Mouse (Mus musculus): ENCODE measurements around the gene Olfr339.
"Not testable (repeated sequence)": the region's sequence is repeated elsewhere in the genome, so short reads cannot be mapped to it uniquely, and the experiment has no call there.

Olfr339 gene

DNA sequence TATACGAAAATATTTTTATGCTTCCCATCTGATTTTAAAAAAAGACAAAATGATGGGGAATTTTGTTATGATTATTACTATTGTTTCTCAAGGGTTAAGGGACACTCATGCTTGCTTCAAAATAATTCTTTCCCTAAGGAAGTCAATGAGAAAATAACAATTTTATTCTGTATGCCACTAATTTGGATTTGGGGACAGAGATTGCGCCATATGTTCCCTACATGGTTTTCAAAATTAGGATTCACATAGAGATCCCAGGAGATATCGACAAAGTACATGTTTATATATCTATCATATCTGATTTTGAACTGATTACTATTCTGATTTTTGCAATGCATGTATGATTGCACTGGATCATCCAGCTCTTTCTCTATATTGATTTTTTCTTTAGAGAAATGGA lies at the start of gene Olfr339:
TSS of gene Olfr339 (plus strand) at position 301 of the 400 bp plus-strand sequence.
- no peak for DNase-seq (ENCODE audit: low read depth)

DNA sequence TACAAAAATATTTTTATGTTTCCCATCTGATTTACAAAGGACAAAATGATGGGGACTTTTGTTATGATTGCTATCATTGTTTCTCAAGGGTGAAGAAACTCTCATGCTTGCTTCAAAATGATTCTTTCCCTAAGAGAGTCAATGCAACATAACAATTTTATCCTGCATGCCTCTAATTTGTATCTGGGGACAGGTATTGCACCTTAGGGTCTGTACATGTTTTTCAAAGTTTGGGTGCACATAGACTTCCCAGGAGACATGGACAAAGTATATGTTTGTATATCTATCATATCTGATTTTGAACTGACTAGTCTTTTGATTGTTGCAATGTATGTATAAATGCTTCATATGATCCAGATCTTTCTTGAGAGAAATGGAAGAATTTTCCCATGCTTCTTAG lies 45.5 kb upstream of the Olfr339 start, which contains the start of gene Olfr338:
TSS of gene Olfr338 (plus strand) at position 301 of the 400 bp plus-strand sequence.
- no peak for DNase-seq (ENCODE audit: low read depth)

DNA sequence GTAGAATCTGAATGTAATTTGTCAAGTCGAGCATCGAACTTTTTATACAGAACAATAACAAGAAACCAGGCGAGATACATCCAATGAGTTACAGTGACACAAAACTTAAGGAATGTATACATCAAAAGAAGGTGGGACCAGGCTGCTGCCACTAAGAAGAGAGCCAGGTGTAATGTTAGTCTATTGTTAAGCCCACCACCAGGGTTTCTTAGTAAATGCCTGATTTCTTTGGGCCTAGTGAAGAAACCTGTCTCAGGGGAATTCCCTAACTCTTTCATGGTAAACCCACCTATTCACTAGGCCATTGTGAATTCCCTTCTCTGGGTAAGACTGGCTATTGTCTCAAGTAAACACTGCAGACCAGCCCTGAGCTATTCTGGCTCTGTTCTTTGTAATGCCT lies 3.6 kb upstream of the Olfr339 start:
- not testable (repeated sequence) for DNase-seq (ENCODE audit: low read depth)

DNA sequence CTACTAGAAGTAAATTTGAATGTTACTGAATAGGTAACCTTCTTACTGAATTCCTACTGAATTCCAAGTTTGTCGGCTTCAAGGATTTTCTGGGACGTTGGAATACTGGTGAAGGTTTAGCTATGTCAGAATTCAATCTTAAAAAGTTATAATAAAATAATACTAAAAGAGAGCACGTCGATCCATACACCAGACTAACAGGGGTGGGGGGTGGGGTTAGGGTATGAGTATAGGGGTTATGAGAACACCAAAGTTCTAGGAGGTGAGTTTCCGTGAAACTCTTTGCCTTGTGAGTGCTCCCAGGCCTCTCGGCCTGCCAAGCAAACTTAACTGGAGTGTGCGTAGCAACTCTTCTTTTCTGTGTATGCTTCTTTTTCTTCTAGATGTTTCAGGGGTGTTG lies 3.2 kb upstream of the Olfr339 start:
- DNase-seq (ENCODE audit: low read depth): not testable (repeated sequence)

DNA sequence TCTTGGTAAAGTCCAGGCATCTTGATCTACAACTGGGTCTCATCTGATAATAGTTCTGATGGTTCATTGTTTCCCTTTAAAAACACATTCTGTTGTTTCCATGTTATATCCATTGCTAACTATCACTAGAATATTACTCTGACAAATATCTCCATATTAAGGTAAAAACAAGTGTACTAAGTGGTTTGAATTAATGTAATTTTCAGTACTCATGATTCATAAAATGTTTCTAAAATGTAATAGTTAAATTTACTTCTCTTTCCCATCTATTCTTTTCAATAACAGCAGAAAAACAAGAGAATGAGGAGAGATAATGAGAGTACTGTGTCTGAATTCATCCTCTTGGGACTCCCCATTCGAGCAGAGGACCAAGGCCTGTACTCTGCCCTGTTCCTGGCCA lies 33.5 kb downstream of the Olfr339 start, which contains the start of gene Olfr340:
TSS of gene Olfr340 (plus strand) at position 301 of the 400 bp plus-strand sequence.
- no peak for DNase-seq (ENCODE audit: low read depth)

DNA sequence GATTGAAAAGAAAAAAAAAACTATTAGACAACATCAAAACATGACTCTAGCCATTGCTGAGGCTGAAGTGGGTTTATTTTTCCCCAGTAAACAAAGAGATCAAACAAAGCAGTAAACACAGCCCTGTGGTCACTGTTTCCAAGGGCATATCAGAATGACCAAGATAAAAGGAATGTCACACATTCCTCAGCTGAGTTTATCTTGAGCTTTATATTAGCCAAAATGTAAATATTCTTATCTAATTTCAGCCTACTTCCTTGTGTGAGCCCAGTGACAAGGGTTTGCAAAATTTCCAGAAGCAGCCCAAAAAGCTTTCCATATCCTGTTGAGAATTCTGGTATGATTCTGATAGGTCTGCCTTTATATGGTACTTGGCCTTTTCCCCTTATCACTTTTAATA lies 54.9 kb downstream of the Olfr339 start:
- DNase-seq (ENCODE audit: low read depth): no peak

Data from NIH3T3 (cell line).